Mouse (Mus musculus): ENCODE results near the gene Fbxo7. TPM values are rescaled to one million over a fixed set of nuclear protein-coding genes. Genes with fewer than 3 reads are reported as not detected.

Fbxo7 gene
- polyA plus RNA-seq, 1 experiment from 2014 or later: 20.2 TPM

GRCm38 (mm10) chr10:86079921-86080320, 58.1 kb downstream of the Fbxo7 start:
- no peaks in the 10 kb centered on the region for H3K36me3 ChIP-seq (ENCODE audit: insufficient read depth, low read length)
- TF ChIP-seq EP300 (IDR thresholded peaks at IDR 0.05) (no peak), CTCF (IDR thresholded peaks at IDR 0.05) (no peak)
- ATAC-seq: no peak
- no peak overlapping the region for H3K9ac ChIP-seq (replicated peaks; ENCODE audit: low read depth)
- no peak overlapping the region for H3K27ac ChIP-seq (ENCODE audit: low read length)
- peak; percentile 24 for DNase-seq (ENCODE audit: low spot score)
- no peaks in the 10 kb centered on the region for H3K9me3 ChIP-seq (ENCODE audit: low read length)
- H3K4me1 ChIP-seq (ENCODE audit: insufficient read depth, low read depth, low read length): no peaks in the 10 kb centered on the region
- no peak overlapping the region for H3K4me3 ChIP-seq (ENCODE audit: low read depth, low read length)
- no peaks in the 10 kb centered on the region for H3K27me3 ChIP-seq (replicated peaks; ENCODE audit: insufficient read depth, low read length)
- H3K4me2 ChIP-seq (replicated peaks; ENCODE audit: low read depth, low read length): no peak overlapping the region
- WGBS: 72% methylated on average over 9 of the region's 9 CpGs

GRCm38 (mm10) chr10:86091919-86092318, 70.1 kb downstream of the Fbxo7 start:
- TF ChIP-seq EP300 (IDR thresholded peaks at IDR 0.05) (no peak), CTCF (IDR thresholded peaks at IDR 0.05) (peak; percentile 81)
- no peak overlapping the region for H3K27ac ChIP-seq (ENCODE audit: low read length)
- H3K4me3 ChIP-seq (ENCODE audit: low read depth, low read length): no peak overlapping the region
- H3K4me1 ChIP-seq (ENCODE audit: insufficient read depth, low read depth, low read length): no peaks in the 10 kb centered on the region
- 38% methylated on average over 10 of the region's 10 CpGs for WGBS
- H3K9me3 ChIP-seq (ENCODE audit: low read length): no peaks in the 10 kb centered on the region
- no peak overlapping the region for H3K9ac ChIP-seq (replicated peaks; ENCODE audit: low read depth)
- DNase-seq (ENCODE audit: low spot score): peak; percentile 55
- H3K36me3 ChIP-seq (ENCODE audit: insufficient read depth, low read length): no peaks in the 10 kb centered on the region
- no peak overlapping the region for H3K4me2 ChIP-seq (replicated peaks; ENCODE audit: low read depth, low read length)
- peak; percentile 52; the same call in 1 of the 2 replicates for ATAC-seq
- no peaks in the 10 kb centered on the region for H3K27me3 ChIP-seq (replicated peaks; ENCODE audit: insufficient read depth, low read length)

GRCm38 (mm10) chr10:86093109-86094035, 71.6 kb downstream of the Fbxo7 start:
- Histone ChIP-seq H3K4me3 (ENCODE audit: low read depth, low read length) (no peak overlapping the region), H3K9ac (replicated peaks; ENCODE audit: low read depth) (no peak overlapping the region), H3K27ac (ENCODE audit: low read length) (no peak overlapping the region), H3K36me3 (ENCODE audit: insufficient read depth, low read length) (no peaks in the 10 kb centered on the region), H3K27me3 (replicated peaks; ENCODE audit: insufficient read depth, low read length) (no peaks in the 10 kb centered on the region), H3K4me1 (ENCODE audit: insufficient read depth, low read depth, low read length) (no peaks in the 10 kb centered on the region), H3K4me2 (replicated peaks; ENCODE audit: low read depth, low read length) (no peak overlapping the region), H3K9me3 (ENCODE audit: low read length) (no peaks in the 10 kb centered on the region)
- DNase-seq (ENCODE audit: low spot score) (no peak), ATAC-seq (no peak)
- no peak for TF ChIP-seq CTCF (IDR thresholded peaks at IDR 0.05)
- TF ChIP-seq EP300 (IDR thresholded peaks at IDR 0.05): no peak
- 57% methylated on average over 14 of the region's 14 CpGs for WGBS

- no peak overlapping the region for H3K27ac ChIP-seq (ENCODE audit: low read length)
- H3K27me3 ChIP-seq (replicated peaks; ENCODE audit: insufficient read depth, low read length): no peaks in the 10 kb centered on the region
- TF ChIP-seq EP300 (IDR thresholded peaks at IDR 0.05) (peak; percentile 72), CTCF (IDR thresholded peaks at IDR 0.05) (no peak)
- H3K4me3 ChIP-seq (ENCODE audit: low read depth, low read length): no peak overlapping the region
- no peak overlapping the region for H3K4me2 ChIP-seq (replicated peaks; ENCODE audit: low read depth, low read length)
- DNase-seq (ENCODE audit: low spot score) (peak; percentile 45), ATAC-seq (peak; percentile 77)
- no peaks in the 10 kb centered on the region for H3K36me3 ChIP-seq (ENCODE audit: insufficient read depth, low read length)
- H3K4me1 ChIP-seq (ENCODE audit: insufficient read depth, low read depth, low read length): no peaks in the 10 kb centered on the region
- WGBS: 61% methylated on average over 6 of the region's 6 CpGs
- H3K9me3 ChIP-seq (ENCODE audit: low read length): no peaks in the 10 kb centered on the region
- H3K9ac ChIP-seq (replicated peaks; ENCODE audit: low read depth): no peak overlapping the region
Observed at GRCm38 (mm10) chr10:86098363-86098762, 76.6 kb downstream of the Fbxo7 start.

GRCm38 (mm10) chr10:86100281-86100851, 78.6 kb downstream of the Fbxo7 start:
- no peak overlapping the region for H3K27ac ChIP-seq (ENCODE audit: low read length)
- no peak for TF ChIP-seq CTCF (IDR thresholded peaks at IDR 0.05)
- TF ChIP-seq EP300 (IDR thresholded peaks at IDR 0.05): no peak
- no peaks in the 10 kb centered on the region for H3K9me3 ChIP-seq (ENCODE audit: low read length)
- H3K9ac ChIP-seq (replicated peaks; ENCODE audit: low read depth): no peak overlapping the region
- H3K4me3 ChIP-seq (ENCODE audit: low read depth, low read length): no peak overlapping the region
- no peaks in the 10 kb centered on the region for H3K36me3 ChIP-seq (ENCODE audit: insufficient read depth, low read length)
- H3K27me3 ChIP-seq (replicated peaks; ENCODE audit: insufficient read depth, low read length): no peaks in the 10 kb centered on the region
- H3K4me1 ChIP-seq (ENCODE audit: insufficient read depth, low read depth, low read length): no peaks in the 10 kb centered on the region
- H3K4me2 ChIP-seq (replicated peaks; ENCODE audit: low read depth, low read length): no peak overlapping the region
- DNase-seq (ENCODE audit: low spot score) (no peak), ATAC-seq (peak; percentile 55; the same call in 1 of the 2 replicates)
- 89% methylated on average over 3 of the region's 3 CpGs for WGBS

Other genes starting within 250 kb of the Fbxo7 start
- 34.0 and 37.0 TPM in 2 replicates for gene Pwp1, start 192.5 kb upstream of the Fbxo7 start, polyA plus RNA-seq (2015; fragmentation: Nextera tagmentation; extraction: Ambion mirVana)
- 6.5 and 6.7 TPM in 2 replicates for gene Prdm4, start 104.8 kb upstream of the Fbxo7 start, polyA plus RNA-seq (2015; fragmentation: Nextera tagmentation; extraction: Ambion mirVana)
- gene Ascl4, start 94.3 kb upstream of the Fbxo7 start, polyA plus RNA-seq (2015; fragmentation: Nextera tagmentation; extraction: Ambion mirVana): 0.06 and 0.27 TPM in 2 replicates
- gene Rtcb, start 64.1 kb upstream of the Fbxo7 start, polyA plus RNA-seq (2015; fragmentation: Nextera tagmentation; extraction: Ambion mirVana): 99.9 and 100 TPM in 2 replicates
- 0.14 and 0.15 TPM in 2 replicates for gene Bpifc, start 10.1 kb upstream of the Fbxo7 start, polyA plus RNA-seq (2015; fragmentation: Nextera tagmentation; extraction: Ambion mirVana)

All from lung, postnatal 0 days (tissue).